Mouse (Mus musculus) C2C12 (cell line): ENCODE measurements around the gene Psmb3.

ENCODE experiments used
- CEBPB ChIP-seq: IDR thresholded peaks from one replicate; pipeline ENCODE4 v1.6.1; 2011; ENCODE audit warnings: low read depth, mild to moderate bottlenecking, control low read depth, moderate library complexity
- CTCF ChIP-seq: IDR thresholded peaks from one replicate; pipeline ENCODE4 v1.5.1; 2011; ENCODE audit not compliant: control insufficient read depth, insufficient read depth, insufficient read length
- FOSL1 ChIP-seq: IDR thresholded peaks from one replicate; pipeline ENCODE4 v1.8.0; 2011; ENCODE audit warnings: mild to moderate bottlenecking, low read length; ENCODE audit not compliant: poor library complexity, insufficient read depth, severe bottlenecking
- MAX ChIP-seq: IDR thresholded peaks from one replicate; pipeline ENCODE4 v1.6.1; 2011; ENCODE audit warnings: mild to moderate bottlenecking, control low read depth
- MYOD1 ChIP-seq: IDR thresholded peaks from one replicate; pipeline ENCODE4 v1.6.1; 2011; ENCODE audit warnings: low read depth; ENCODE audit not compliant: control insufficient read depth, insufficient read length
- MYOG ChIP-seq: IDR thresholded peaks from one replicate; pipeline ENCODE4 v1.6.1; 2011; ENCODE audit not compliant: control insufficient read depth, insufficient read length; ENCODE audit errors: extremely low read depth
- USF1 ChIP-seq: IDR thresholded peaks from one replicate; pipeline ENCODE4 v1.6.1; 2011; ENCODE audit warnings: low read depth, mild to moderate bottlenecking, control low read depth, moderate library complexity

- TF ChIP-seq CTCF = no peak
- TF ChIP-seq FOSL1 = no peak
- TF ChIP-seq MAX = no peak
- TF ChIP-seq USF1 = no peak
- TF ChIP-seq MYOG = no peak
- no peak for TF ChIP-seq MYOD1
- no peak for TF ChIP-seq CEBPB
Observed at GRCm38 (mm10) chr11:97697891-97698529, 5.2 kb upstream of the Psmb3 start.
